Mouse (Mus musculus) myocyte (in vitro differentiated cells): Measurements from ENCODE around the gene Rcvrn. TPM values are rescaled to one million over a fixed set of nuclear protein-coding genes. Genes with fewer than 3 reads are reported as not detected.

Experiments used
- H3K27me3 ChIP-seq: one replicate; pipeline ENCODE4 v1.6.1; 2011; ENCODE audit not compliant: control insufficient read depth, insufficient read depth, insufficient read length
- H3K36me3 ChIP-seq: one replicate; pipeline ENCODE4 v1.6.1; 2011; ENCODE audit not compliant: control insufficient read depth, insufficient read depth
- H3K4me2 ChIP-seq: one replicate; pipeline ENCODE4 v1.6.1; 2011; ENCODE audit warnings: low read depth, control low read depth
- H3K4me3 ChIP-seq: one replicate; pipeline ENCODE4 v1.5.1; 2011; ENCODE audit warnings: mild to moderate bottlenecking, control low read depth, moderate library complexity
- H3K79me2 ChIP-seq: one replicate; pipeline ENCODE4 v1.6.1; 2011; ENCODE audit not compliant: control insufficient read depth, insufficient read depth
- H3ac ChIP-seq: one replicate; pipeline ENCODE4 v1.6.1; 2011; ENCODE audit not compliant: control insufficient read depth, insufficient read length
- CEBPB ChIP-seq: IDR thresholded peaks from 2 replicates; pipeline ENCODE4 v1.6.1; 2011; ENCODE audit warnings: mild to moderate bottlenecking, moderate library complexity; ENCODE audit not compliant: poor library complexity, insufficient read depth, severe bottlenecking
- E2F4 ChIP-seq: IDR thresholded peaks from one replicate; pipeline ENCODE4 v1.6.1; 2011; ENCODE audit warnings: mild to moderate bottlenecking, control low read depth, moderate library complexity; ENCODE audit not compliant: insufficient read depth
- MAX ChIP-seq: IDR thresholded peaks from one replicate; pipeline ENCODE4 v1.6.1; 2011; ENCODE audit warnings: low read depth, mild to moderate bottlenecking, control low read depth
- MYOD1 ChIP-seq, 3 experiments: IDR thresholded peaks; one replicate each; pipeline ENCODE4 v1.6.1; 2011; ENCODE audit warnings: control low read depth in 2 of 3, low read depth in 2 of 3, mild to moderate bottlenecking in 2 of 3, moderate library complexity in 1 of 3; ENCODE audit not compliant: insufficient read length in 2 of 3, control insufficient read depth in 1 of 3
- MYOG ChIP-seq, 3 experiments: IDR thresholded peaks; one replicate each; pipeline ENCODE4 v1.6.1; 2011; ENCODE audit warnings: control low read depth in 2 of 3, low read depth in 2 of 3, mild to moderate bottlenecking in 2 of 3; ENCODE audit not compliant: insufficient read length in 2 of 3, control insufficient read depth in 1 of 3, insufficient read depth in 1 of 3
- POLR2A ChIP-seq: IDR thresholded peaks from one replicate; pipeline ENCODE4 v1.6.1; 2011; ENCODE audit warnings: low read depth, mild to moderate bottlenecking, control low read depth, moderate library complexity; ENCODE audit not compliant: insufficient read length
- POLR2AphosphoS2 ChIP-seq: IDR thresholded peaks from one replicate; pipeline ENCODE4 v1.6.1; 2011; ENCODE audit warnings: low read depth, control low read depth; ENCODE audit not compliant: insufficient read length
- REST ChIP-seq: IDR thresholded peaks from one replicate; pipeline ENCODE4 v1.6.1; 2011; ENCODE audit warnings: mild to moderate bottlenecking, control low read depth, moderate library complexity; ENCODE audit not compliant: insufficient read depth, insufficient read length
- SRF ChIP-seq: IDR thresholded peaks from one replicate; pipeline ENCODE4 v1.6.1; 2011; ENCODE audit warnings: low read depth; ENCODE audit not compliant: control insufficient read depth, insufficient read length
- TCF12 ChIP-seq: IDR thresholded peaks from one replicate; pipeline ENCODE4 v1.6.1; 2011; ENCODE audit warnings: mild to moderate bottlenecking, control low read depth; ENCODE audit not compliant: poor library complexity, insufficient read depth, severe bottlenecking
- TCF3 ChIP-seq: IDR thresholded peaks from one replicate; pipeline ENCODE4 v1.6.1; 2011; ENCODE audit warnings: low read depth, control low read depth; ENCODE audit not compliant: insufficient read length
- USF1 ChIP-seq: IDR thresholded peaks from one replicate; pipeline ENCODE4 v1.6.1; 2011; ENCODE audit warnings: low read depth, mild to moderate bottlenecking, control low read depth, moderate library complexity
- polyA plus RNA-seq: library from polyadenylated mRNA; unstranded; fragments of >200 nt; fragmentation: generic; extraction: Trizol; gene quantifications from one replicate; pipeline ENCODE4 v1.2.1, GENCODE M21; 2012; ENCODE audit warnings: missing spikeins

The Rcvrn gene
- polyA plus RNA-seq, 1 experiment = not detected

DNA sequence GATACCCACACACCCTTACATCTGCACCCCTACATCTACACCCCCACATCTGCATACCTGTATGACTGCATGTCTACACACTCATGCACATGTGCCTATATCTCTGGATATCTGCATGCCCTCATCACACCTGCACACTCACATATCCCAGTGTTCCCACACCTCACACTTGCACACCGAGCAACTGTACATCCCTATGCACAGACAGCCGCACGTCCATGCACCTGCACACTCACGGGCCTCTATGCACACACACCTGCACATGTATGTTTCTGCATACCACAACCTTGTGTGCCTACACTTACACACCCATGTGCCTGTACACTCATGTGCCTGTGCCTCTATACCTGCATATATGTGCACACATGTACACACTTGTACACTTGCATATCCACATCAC, 31.7 kb upstream of the Rcvrn start:
- no peak for TF ChIP-seq E2F4
- Histone ChIP-seq H3K36me3 (no peaks in the 10 kb centered on the region), H3K4me3 (no peak overlapping the region), H3K4me2 (no peak overlapping the region), H3K27me3 (peaks cover 9% of the 10 kb centered on the region), H3ac (no peak overlapping the region), H3K79me2 (no peaks in the 10 kb centered on the region)

GRCm38 (mm10) chr11:67664261-67664660, 30.9 kb upstream of the Rcvrn start:
- H3K36me3 ChIP-seq = no peaks in the 10 kb centered on the region
- H3ac ChIP-seq = no peak overlapping the region
- H3K27me3 ChIP-seq = peaks cover 9% of the 10 kb centered on the region

DNA sequence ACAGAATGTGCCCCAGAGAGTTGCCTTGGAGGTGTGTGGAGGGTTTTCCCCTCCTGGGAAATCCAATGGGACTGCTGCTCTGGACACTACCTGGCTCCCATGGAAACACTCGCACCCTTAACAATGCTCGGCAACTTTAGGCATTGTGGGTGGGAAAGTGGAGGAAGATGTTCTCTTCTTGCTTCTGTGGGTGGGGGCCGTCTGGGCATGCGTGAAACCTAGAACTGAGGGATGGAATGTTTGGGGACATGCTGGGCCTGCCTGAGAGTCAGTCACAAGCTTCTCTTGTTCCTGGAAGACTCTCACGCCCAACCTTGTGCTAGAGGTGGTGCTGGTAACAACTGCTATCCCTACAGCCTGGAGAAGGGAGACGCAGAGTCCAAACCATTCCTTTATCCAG, 30.2 kb upstream of the Rcvrn start:
- H3ac ChIP-seq = no peak overlapping the region
- H3K27me3 ChIP-seq = peaks cover 9% of the 10 kb centered on the region
- TF ChIP-seq TCF3 (no peak), POLR2AphosphoS2 (no peak), POLR2A (no peak), CEBPB (no peak), REST (no peak), MAX (no peak), USF1 (no peak), E2F4 (no peak), MYOD1 (IDR thresholded peaks at IDR 0.05; ENCODE audit: control insufficient read depth in 1 of 3, insufficient read length in 2 of 3, low read depth in 2 of 3) (no peak), MYOG (IDR thresholded peaks at IDR 0.05; ENCODE audit: control insufficient read depth in 1 of 3, insufficient read depth in 1 of 3, insufficient read length in 2 of 3, low read depth in 2 of 3) (no peak), SRF (no peak)
- H3K79me2 ChIP-seq = no peaks in the 10 kb centered on the region
- no peak overlapping the region for H3K4me2 ChIP-seq
- H3K4me3 ChIP-seq = no peak overlapping the region
- no peaks in the 10 kb centered on the region for H3K36me3 ChIP-seq

More at GRCm38 (mm10) chr11:67664261-67664660, 30.9 kb upstream of the Rcvrn start:
- Histone ChIP-seq H3K4me2 (no peak overlapping the region), H3K4me3 (no peak overlapping the region), H3K79me2 (no peaks in the 10 kb centered on the region)
- no peak for TF ChIP-seq MYOD1 (IDR thresholded peaks at IDR 0.05; ENCODE audit: control insufficient read depth in 1 of 3, insufficient read length in 2 of 3, low read depth in 2 of 3)
- TF ChIP-seq USF1 = no peak
- TF ChIP-seq REST = no peak
- TF ChIP-seq TCF12 = no peak
- no peak for TF ChIP-seq CEBPB
- TF ChIP-seq MYOG (IDR thresholded peaks at IDR 0.05; ENCODE audit: control insufficient read depth in 1 of 3, insufficient read depth in 1 of 3, insufficient read length in 2 of 3, low read depth in 2 of 3) = no peak
- TF ChIP-seq SRF = no peak
- no peak for TF ChIP-seq TCF3
- no peak for TF ChIP-seq POLR2A

DNA sequence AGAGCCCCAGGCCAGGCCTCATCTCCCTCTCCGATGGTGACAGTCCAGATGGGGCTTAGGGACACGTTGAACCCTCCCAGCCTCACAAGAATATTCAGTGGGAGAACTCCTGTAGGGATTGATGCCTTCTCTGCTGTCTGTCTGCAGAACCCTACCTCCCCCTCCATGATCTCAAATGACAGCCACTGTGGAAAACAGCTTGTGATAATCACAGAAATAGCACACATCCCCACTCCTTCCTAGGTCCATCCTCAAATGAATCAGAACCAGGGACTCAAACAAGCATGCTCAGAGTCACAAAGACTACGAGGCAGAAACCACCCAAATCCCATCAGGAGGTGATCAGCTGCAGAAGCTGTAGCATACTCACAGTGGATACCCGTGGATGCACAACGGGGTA, 29.0 kb upstream of the Rcvrn start:
- TF ChIP-seq MAX = no peak
- TF ChIP-seq MYOG (IDR thresholded peaks at IDR 0.05; ENCODE audit: control insufficient read depth in 1 of 3, insufficient read depth in 1 of 3, insufficient read length in 2 of 3, low read depth in 2 of 3) = no peak
- TF ChIP-seq SRF = no peak
- no peak for TF ChIP-seq TCF3
- no peak for TF ChIP-seq POLR2A
- no peak for TF ChIP-seq MYOD1 (IDR thresholded peaks at IDR 0.05; ENCODE audit: control insufficient read depth in 1 of 3, insufficient read length in 2 of 3, low read depth in 2 of 3)
- H3K4me3 ChIP-seq = no peak overlapping the region
- H3ac ChIP-seq = no peak overlapping the region
- peaks cover 9% of the 10 kb centered on the region for H3K27me3 ChIP-seq
- no peaks in the 10 kb centered on the region for H3K36me3 ChIP-seq
- no peak overlapping the region for H3K4me2 ChIP-seq
- H3K79me2 ChIP-seq = no peaks in the 10 kb centered on the region

DNA sequence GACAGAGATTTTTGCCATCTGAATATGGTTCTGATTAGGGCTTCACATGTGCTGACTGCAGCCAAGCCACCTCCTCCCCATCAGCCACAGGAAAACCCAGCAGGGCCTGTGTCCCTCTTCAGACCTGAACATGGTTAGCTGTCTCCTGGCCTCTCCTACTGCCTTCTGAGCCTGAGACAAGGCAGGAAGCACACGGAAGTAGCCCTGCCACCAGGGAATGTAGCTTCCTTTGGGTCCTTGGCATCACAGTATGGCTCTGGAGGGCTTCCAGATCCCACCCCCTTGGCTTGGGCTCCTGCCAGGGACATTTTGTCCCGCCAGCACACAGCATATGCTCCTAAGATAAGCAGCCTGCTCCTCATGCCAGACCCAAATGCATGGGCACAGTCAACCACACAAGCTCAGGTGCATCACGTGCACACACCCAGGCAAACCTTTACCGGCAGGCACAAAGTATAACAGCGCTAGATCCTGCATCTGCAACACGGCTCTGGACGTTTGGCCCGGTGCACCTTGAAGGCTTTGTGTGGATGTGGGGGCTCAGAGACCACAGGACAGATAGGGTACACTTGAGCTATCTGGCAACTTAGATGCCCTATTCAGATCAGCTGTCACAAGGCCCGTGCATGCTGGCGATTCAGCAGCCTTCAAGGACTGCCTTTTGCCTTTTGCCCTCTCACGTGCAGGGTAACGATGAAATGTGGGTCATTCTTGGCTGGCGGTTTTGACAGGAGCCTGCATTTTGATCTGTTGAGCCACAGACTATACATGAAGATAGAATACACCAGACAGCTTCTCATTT, 27.4 kb upstream of the Rcvrn start:
- Histone ChIP-seq H3K27me3 (peaks cover 22% of the 10 kb centered on the region), H3K4me3 (no peak overlapping the region), H3ac (no peak overlapping the region), H3K79me2 (no peaks in the 10 kb centered on the region), H3K36me3 (no peaks in the 10 kb centered on the region), H3K4me2 (no peak overlapping the region)
- TF ChIP-seq TCF12 = no peak
